Mouse (Mus musculus) naive thymus-derived CD4-positive, alpha-beta T cell, adult 2 months (primary cell): ENCODE data around the gene Podn.

ENCODE experiments used
- DNase-seq: peaks from one replicate; pipeline ENCODE4 v3.0.0-alpha.2; 2011; ENCODE audit warnings: low read depth

Gene Podn

GRCm38 (mm10) chr4:108005328-108005727 is 90.9 kb downstream of the Podn start:
- no peak for DNase-seq

DNA sequence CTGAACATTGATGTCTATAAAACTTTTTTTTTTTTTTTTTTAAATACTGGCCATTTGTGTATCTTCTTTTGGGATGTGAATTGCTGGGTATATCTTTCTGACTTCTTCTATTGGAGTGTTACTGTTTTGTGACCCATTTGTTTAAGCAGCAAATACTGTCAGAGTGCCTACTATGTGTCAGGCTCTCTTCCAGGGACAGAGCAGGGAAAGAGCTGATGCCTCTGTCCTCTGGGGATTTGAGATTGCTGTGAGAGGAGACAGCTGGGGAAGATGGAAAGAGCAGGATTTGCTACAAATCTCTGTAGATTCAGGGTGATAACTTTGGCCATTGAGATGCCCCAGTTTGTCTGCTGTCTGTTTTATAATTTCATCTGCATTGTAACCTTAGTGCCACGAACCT is 96.9 kb downstream of the Podn start:
- DNase-seq: no peak

GRCm38 (mm10) chr4:107998641-107999332 is 97.5 kb downstream of the Podn start:
- no peak for DNase-seq

GRCm38 (mm10) chr4:107996418-107996986 is 99.7 kb downstream of the Podn start:
- DNase-seq: no peak

GRCm38 (mm10) chr4:107995727-107996126 is 100.5 kb downstream of the Podn start:
- DNase-seq: no peak

DNA sequence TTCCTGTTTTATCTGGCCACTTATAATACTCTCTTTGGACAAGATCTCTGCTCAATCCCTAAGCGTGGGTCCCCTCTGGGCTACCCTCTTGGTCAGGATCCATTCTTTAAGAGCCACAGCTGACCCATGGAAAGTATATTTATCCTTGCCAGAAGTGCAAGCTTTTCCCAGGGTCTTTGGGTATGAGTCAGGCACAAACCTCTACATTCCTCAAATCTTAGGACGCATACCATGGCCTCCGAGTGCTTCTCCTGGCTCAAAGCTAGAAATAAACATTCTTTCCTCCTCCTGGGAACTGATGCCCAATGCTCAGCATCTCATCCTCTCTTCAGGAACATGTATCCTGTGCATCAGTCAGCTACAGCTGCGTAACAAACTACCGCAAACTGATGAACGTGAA is 101.2 kb downstream of the Podn start:
- DNase-seq: no peak

GRCm38 (mm10) chr4:107991879-107992278 is 104.4 kb downstream of the Podn start:
- no peak for DNase-seq

- no peak for DNase-seq
Measured at GRCm38 (mm10) chr4:107990818-107991217, 105.4 kb downstream of the Podn start.

DNA sequence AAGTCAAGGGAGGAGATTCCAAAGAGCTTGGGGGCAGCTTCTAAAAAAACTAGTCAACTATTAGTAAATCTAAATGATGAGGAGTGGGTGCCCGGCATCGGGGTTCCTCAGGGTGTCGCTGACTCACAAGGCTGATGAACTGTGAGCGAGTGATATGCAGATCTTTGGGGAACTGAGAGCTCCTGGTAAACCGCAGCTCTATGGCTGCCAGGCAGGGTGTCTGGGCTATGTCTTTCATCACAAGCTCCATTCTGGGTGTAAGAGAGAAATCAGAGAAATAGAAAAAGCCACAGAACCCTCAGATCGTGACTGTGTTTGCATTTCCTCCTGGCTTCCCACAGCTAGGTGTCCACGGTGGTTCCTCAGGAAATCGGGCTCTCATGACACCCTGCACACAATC is 107.3 kb downstream of the Podn start:
- DNase-seq: peak; percentile 64

DNA sequence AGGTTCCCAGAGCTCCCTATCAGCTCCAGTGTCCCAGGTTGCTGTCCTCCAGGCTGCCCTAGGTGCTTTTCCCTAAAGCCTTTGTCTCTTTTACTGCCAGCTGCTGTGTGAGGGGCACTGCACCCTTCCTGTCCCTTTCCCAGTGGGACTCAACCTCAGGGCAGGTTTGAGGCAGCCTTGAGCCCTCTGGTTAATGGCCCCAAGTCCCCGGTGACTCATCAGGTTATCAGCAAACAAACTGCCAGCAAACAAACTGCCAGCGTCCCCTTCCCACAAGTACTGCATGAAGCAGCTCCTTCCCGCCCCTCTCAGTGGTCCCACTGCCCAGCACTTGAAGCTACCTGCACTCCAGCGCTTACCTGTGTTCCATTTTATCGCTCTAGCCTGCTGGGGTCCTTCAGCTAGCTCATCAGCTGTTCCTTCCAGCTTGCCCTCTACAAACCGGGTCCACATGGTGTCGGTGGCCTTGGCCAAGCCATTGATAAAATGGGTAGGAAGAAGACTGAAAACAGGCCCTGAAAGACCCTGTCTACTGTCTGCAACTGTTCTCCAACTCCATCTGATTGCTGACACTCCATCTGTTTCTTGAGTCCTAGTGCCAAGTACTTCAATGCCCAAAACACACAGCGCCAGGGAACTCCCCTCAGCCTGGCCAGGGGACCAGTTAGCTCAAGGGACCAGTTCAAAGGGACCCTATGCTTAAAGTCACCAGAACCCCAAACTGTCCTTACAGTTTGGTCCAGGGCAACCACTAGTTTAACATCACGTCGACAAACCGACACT is 109.7 kb downstream of the Podn start:
- no peak for DNase-seq

DNA sequence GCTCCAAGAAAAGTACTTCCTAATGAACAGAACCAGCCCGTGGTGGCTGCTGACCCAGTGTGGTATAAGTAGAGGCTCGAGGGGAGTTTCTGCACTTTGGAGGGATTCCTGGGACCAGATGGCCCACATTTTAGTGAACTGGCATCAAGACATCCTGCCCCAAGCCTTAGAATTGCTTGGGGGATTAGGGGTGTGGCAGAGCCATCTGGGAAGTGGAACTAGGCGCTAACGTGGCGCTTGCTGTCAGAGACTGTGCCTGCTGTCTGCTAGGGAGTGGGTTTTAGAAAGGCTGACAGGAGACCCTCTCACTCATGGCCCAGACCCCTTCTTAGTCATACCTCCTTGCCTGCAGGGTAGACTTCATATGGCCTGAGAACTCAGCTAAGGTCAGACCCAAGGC is 110.4 kb downstream of the Podn start:
- DNase-seq: no peak

- no peak for DNase-seq
Measured at GRCm38 (mm10) chr4:107984282-107984981, 111.8 kb downstream of the Podn start.

DNA sequence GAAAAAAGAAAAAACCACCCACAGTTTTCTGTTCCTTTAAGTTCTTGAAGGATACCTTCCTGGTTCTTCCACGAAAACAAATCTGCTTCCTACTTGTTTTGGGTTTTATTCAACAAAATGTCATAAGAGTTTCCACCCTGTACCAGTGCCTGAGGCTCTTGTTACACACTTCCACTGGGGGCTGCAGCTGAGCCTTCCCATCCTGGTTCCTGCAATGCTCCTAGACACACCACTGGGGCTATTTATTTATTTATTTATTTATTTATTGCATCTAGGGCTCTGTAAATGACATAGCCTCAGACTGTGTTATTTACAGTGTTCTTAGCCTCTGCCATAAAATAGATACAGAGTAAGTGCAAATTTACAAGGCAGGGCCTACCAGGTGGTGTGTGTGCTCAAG is 112.5 kb downstream of the Podn start:
- no peak for DNase-seq

DNA sequence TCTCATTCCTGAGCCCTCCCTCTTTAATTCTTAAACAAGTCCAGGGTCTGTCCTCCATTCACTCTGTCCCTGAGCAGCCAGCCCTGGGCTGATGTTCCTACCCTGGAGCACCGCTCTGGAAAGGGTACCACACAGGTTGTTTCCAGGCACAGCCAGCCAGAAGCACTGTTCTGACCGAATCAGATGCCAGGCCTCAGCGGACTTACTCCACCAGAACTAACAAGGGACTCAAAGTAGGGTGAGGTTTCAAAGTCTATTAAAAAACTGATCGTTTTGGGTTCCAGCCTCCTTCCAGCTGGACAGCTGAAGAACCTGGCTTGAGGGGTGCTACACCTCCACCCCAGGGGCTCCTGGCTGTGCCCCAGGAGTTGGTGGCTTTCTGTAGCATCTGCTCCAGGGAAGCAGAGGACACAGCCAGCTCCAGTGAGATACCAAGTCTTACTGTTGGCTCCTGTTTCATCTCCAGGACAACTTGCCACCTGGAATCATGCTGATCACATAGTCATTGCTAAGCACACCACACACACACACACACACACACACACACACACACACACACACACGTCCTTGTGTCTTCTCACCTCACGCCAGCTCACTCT is 116.1 kb downstream of the Podn start:
- no peak for DNase-seq

DNA sequence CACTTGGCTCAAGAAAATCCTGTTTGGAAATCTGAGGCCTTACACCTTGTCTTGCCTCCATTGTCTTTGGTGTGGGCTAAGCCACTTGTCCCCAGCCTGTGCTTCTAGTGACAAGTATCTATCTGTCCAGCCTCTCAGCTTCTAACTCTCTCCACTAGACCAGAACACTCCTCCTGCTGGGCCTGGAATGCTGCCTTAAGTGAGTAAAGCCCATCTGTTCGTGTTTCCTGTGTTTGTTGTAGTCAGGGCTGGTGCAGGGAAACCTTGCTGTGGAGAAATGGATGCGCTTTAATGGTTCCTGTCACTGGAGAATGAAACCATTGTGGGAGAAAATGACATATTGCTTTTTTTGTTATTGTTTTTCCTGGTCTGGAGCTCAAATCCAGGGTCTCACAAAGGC is 116.7 kb downstream of the Podn start:
- DNase-seq: no peak

- no peak for DNase-seq
Measured at GRCm38 (mm10) chr4:107977593-107977992, 118.7 kb downstream of the Podn start.

DNA sequence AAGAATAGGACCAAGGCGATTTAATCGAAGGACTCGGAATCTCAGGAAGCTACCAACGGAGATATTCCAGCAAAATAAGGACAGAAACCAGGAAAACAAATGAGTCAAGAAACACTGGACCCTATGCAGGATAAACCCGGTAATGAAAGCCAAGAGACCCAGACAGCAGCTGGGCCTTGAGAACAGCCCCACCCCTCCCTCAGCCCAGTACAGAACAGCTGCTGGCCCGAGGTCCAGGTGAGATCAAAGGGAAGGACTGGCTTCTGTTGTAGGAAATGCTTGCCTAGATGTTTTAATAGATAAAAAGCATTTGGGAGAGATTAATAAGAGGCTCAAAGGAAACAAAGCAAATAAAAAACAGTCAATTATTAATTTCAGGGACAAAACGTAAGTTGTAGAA is 121.2 kb downstream of the Podn start:
- DNase-seq: no peak

DNA sequence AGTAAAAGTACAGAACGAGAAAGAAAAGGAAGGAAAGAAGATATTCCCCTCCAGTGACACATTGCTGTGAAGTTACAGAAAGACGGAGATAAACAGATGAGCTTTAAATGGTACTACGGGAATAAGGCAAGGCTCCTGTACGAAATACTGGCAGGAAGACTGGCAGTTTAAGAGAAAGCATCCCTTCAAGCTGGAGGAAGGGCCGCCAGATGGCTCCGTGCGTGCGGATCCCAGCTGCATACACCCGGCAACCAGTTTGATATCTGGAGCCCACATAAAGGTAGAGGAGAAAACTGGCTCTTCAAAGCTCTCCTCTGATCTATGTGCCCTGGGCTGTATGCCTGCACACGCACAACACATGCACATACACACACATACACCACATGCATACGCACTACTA is 121.7 kb downstream of the Podn start:
- no peak for DNase-seq

GRCm38 (mm10) chr4:107971162-107971561 is 125.1 kb downstream of the Podn start:
- no peak for DNase-seq

- DNase-seq: no peak
Measured at GRCm38 (mm10) chr4:107969781-107970180, 126.5 kb downstream of the Podn start.

GRCm38 (mm10) chr4:107967966-107968682 is 128.1 kb downstream of the Podn start, which contains the start of gene Slc1a7:
Slc1a7 (plus strand) TSS chr4:107968332.
- no peak for DNase-seq
